ENCODE assay signal across 20 mouse cellular contexts in the genomic region with DNA sequence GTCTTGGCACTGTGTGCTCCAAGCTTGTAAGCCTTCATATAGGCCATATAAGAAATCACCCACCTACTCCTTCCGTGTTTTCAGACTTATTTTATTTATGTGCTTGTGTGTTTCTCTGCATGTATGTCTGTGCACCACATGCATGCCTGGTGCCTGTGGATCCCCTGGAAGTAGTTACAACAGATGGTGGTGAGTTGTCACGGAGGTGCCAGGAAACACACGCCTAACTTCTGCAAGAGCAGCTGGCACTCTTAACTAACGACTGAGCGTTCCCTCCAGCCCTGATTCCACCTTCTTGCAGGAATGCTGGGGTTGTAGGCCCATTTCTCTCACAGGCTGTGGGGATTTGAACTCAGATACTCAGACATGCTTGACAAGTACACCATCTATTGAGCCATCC.
A peak's percentile ranks its signal among the peaks of the same experiment; 100 is the strongest.
DNase-seq lines count a peak whose midpoint lies in the region; ATAC-seq lines count a peak whose summit lies in the region.
"Had no signal": no experiment of that assay in that cellular context is flagged by ENCODE, and none has a peak within 500 bp of the region (broad histone marks: within the 10 kb centered on the region; RNA-seq: fewer than 3 reads in every experiment).

No protein-coding gene starts in this region.

- 89% methylated on average over 5 of the region's 5 CpGs for WGBS in heart, embryonic 10.5 days

- no peaks in the 10 kb centered on the region for H3K36me3 ChIP-seq in heart, embryonic 10.5 days

- H3K4me1 ChIP-seq in heart, embryonic 10.5 days: peaks cover 45% of the 10 kb centered on the region

- H3K9me3 ChIP-seq in heart, embryonic 10.5 days: no peaks in the 10 kb centered on the region

- peak; percentile 38 for ATAC-seq in megakaryocyte progenitor cell, adult 5-6 weeks (replicated peaks; ENCODE audit: poor library complexity)
- ATAC-seq: Patski had no signal

- H3K27ac ChIP-seq in heart, embryonic 10.5 days: 0 out of 2 replicates have a peak overlapping the region, but pooled peaks have one; percentile 25
- H3K27ac ChIP-seq: kidney, postnatal 0 days; left cerebral cortex, adult 2 months had no signal

- no peak overlapping the region for H3K4me3 ChIP-seq in heart, embryonic 10.5 days
- H3K4me3 ChIP-seq: left cerebral cortex, adult 2 months had no signal

- 0 out of 2 replicates have a peak, but pooled peaks cover 3% of the 10 kb centered on the region for H3K27me3 ChIP-seq in heart, embryonic 10.5 days (ENCODE audit: insufficient read depth, poor library complexity, severe bottlenecking)
- H3K27me3 ChIP-seq: Patski had no signal

- DNase-seq in heart, embryonic 10.5 days (ENCODE audit: low spot score): no peak
- DNase-seq in heart, adult 8-10 months (ENCODE audit: low spot score): no peak
- DNase-seq in 3T3-L1 (ENCODE audit: low read depth, low spot score): peak; percentile 10
- DNase-seq in brain, adult 2 months (ENCODE audit: low read depth, low spot score): peak; percentile 78
- no peak for DNase-seq in cerebellum, postnatal 10 days
- no peak for DNase-seq in spleen, postnatal 10 days (ENCODE audit: low spot score in 2 of 2)
- DNase-seq: adrenal gland, postnatal 10 days; cerebellum, adult 11 months; cerebellum, postnatal 25 days; embryo, embryonic 11 days; heart, adult 11 months; kidney, adult 18-20 months; lung, adult 18-20 months; lung, postnatal 14 days; retina, postnatal 1 day; thymus, adult 18-20 months had no signal

Comparison
In these comparisons a context has a peak if more than half of its experiments do, and no peak if none do; other contexts are left out.
1. DNase-seq: peak in 3T3-L1 (single experiment) and brain, adult 2 months (single experiment); none in heart, embryonic 10.5 days (single experiment), heart, adult 8-10 months (single experiment), cerebellum, postnatal 10 days (0 of 2) and spleen, postnatal 10 days (0 of 2).